ENCODE assay signal across 8 mouse cellular contexts in genomic region chr5:140662741-140663592, GRCm38 (mm10). TPM values are rescaled to one million over a fixed set of nuclear protein-coding genes. Genes with fewer than 3 reads are reported as not detected.
A peak's percentile ranks its signal among the peaks of the same experiment; 100 is the strongest.
DNase-seq lines count a peak whose midpoint lies in the region; ATAC-seq and TF ChIP-seq lines count a peak whose summit lies in the region.

No protein-coding gene starts in this region.

- peak; percentile 19 for DNase-seq in cerebellum, adult 9-10 months
- no peak for DNase-seq in cerebellum, adult 11-12 months
- no peak for DNase-seq in lung, postnatal 10 days
- DNase-seq in forebrain, embryonic 11.5 days (ENCODE audit: low spot score): no peak
- no peak for DNase-seq in midbrain, postnatal 0 days (ENCODE audit: low spot score)
- DNase-seq in yolk sac, embryonic 10.5 days (ENCODE audit: low spot score): no peak

- peaks cover 18% of the 10 kb centered on the region for H3K4me1 ChIP-seq in lung, embryonic 15.5 days
- H3K4me1 ChIP-seq in forebrain, embryonic 11.5 days (replicated peaks; ENCODE audit: control insufficient read depth, insufficient read depth, low read length): peaks cover 15% of the 10 kb centered on the region; the same call in 1 of the 2 replicates
- peaks cover 13% of the 10 kb centered on the region; the same call in 1 of the 2 replicates for H3K4me1 ChIP-seq in midbrain, postnatal 0 days (ENCODE audit: insufficient read depth, low read length)
- H3K4me1 ChIP-seq in kidney, embryonic 14.5 days (ENCODE audit: control insufficient read depth, insufficient read depth, low read length): peaks cover 7% of the 10 kb centered on the region; the same call in 1 of the 2 replicates

- H3K4me3 ChIP-seq in lung, embryonic 15.5 days: no peak overlapping the region
- no peak overlapping the region for H3K4me3 ChIP-seq in forebrain, embryonic 11.5 days (ENCODE audit: low read depth, low read length)
- no peak overlapping the region for H3K4me3 ChIP-seq in midbrain, postnatal 0 days (ENCODE audit: low read depth, low read length)
- H3K4me3 ChIP-seq in kidney, embryonic 14.5 days (ENCODE audit: low read length): no peak overlapping the region

- no peak overlapping the region for H3K4me2 ChIP-seq in lung, embryonic 15.5 days
- H3K4me2 ChIP-seq in forebrain, embryonic 11.5 days (ENCODE audit: low read depth, low read length, severe bottlenecking): no peak overlapping the region
- no peak overlapping the region for H3K4me2 ChIP-seq in midbrain, postnatal 0 days (ENCODE audit: low read depth, low read length, poor library complexity, severe bottlenecking)
- no peak overlapping the region for H3K4me2 ChIP-seq in kidney, embryonic 14.5 days (replicated peaks; ENCODE audit: low read depth, low read length)

- H3K9me3 ChIP-seq in lung, embryonic 15.5 days: no peaks in the 10 kb centered on the region
- no peaks in the 10 kb centered on the region for H3K9me3 ChIP-seq in forebrain, embryonic 11.5 days (ENCODE audit: control insufficient read depth, low read length)
- H3K9me3 ChIP-seq in midbrain, postnatal 0 days (ENCODE audit: low read length): no peaks in the 10 kb centered on the region
- no peaks in the 10 kb centered on the region for H3K9me3 ChIP-seq in kidney, embryonic 14.5 days (ENCODE audit: control insufficient read depth, low read length)

- peaks cover 10% of the 10 kb centered on the region; the same call in 1 of the 2 replicates for H3K27me3 ChIP-seq in lung, embryonic 15.5 days
- no peaks in the 10 kb centered on the region for H3K27me3 ChIP-seq in forebrain, embryonic 11.5 days (ENCODE audit: control insufficient read depth, insufficient read depth, low read length)
- H3K27me3 ChIP-seq in midbrain, postnatal 0 days (ENCODE audit: insufficient read depth, low read length): no peaks in the 10 kb centered on the region
- H3K27me3 ChIP-seq in kidney, embryonic 14.5 days (ENCODE audit: control insufficient read depth, insufficient read depth, low read length): no peaks in the 10 kb centered on the region

- no peak for TF ChIP-seq CTCF in midbrain, postnatal 0 days (IDR thresholded peaks at IDR 0.05)

- no peaks in the 10 kb centered on the region for H3K36me3 ChIP-seq in lung, embryonic 15.5 days
- H3K36me3 ChIP-seq in forebrain, embryonic 11.5 days (ENCODE audit: control insufficient read depth, insufficient read depth, low read length): no peaks in the 10 kb centered on the region
- peaks cover 19% of the 10 kb centered on the region for H3K36me3 ChIP-seq in midbrain, postnatal 0 days (ENCODE audit: insufficient read depth, low read length)
- no peaks in the 10 kb centered on the region; the same call in 1 of the 2 replicates for H3K36me3 ChIP-seq in kidney, embryonic 14.5 days (ENCODE audit: control insufficient read depth, insufficient read depth, low read length)

- ATAC-seq in lung, embryonic 15.5 days (ENCODE audit: borderline replicate concordance, extremely low read depth, low FRiP score, low TSS enrichment): no peak
- no peak for ATAC-seq in forebrain, embryonic 11.5 days (replicated peaks; ENCODE audit: low FRiP score)
- ATAC-seq in midbrain, postnatal 0 days (ENCODE audit: low FRiP score): no peak
- no peak; the same call in 1 of the 2 replicates for ATAC-seq in kidney, embryonic 14.5 days (ENCODE audit: low FRiP score, low TSS enrichment)

- WGBS in lung, embryonic 15.5 days: 58% methylated on average over 17 of the region's 17 CpGs
- WGBS in forebrain, embryonic 11.5 days: 76% methylated on average over 17 of the region's 17 CpGs
- WGBS in midbrain, postnatal 0 days: 69% methylated on average over 17 of the region's 17 CpGs
- WGBS in kidney, embryonic 14.5 days: 60% methylated on average over 17 of the region's 17 CpGs

- 0 out of 2 replicates have a peak overlapping the region, but pooled peaks have one; percentile 24 for H3K27ac ChIP-seq in lung, embryonic 15.5 days
- no peak overlapping the region for H3K27ac ChIP-seq in forebrain, embryonic 11.5 days (ENCODE audit: low read depth, low read length)
- 0 out of 2 replicates have a peak overlapping the region, but pooled peaks have one; percentile 34 for H3K27ac ChIP-seq in midbrain, postnatal 0 days (ENCODE audit: low read depth, low read length)
- no peak overlapping the region for H3K27ac ChIP-seq in kidney, embryonic 14.5 days (ENCODE audit: low read depth, low read length)

- no peak overlapping the region for H3K9ac ChIP-seq in lung, embryonic 15.5 days
- H3K9ac ChIP-seq in forebrain, embryonic 11.5 days (ENCODE audit: low read length): 0 out of 2 replicates have a peak overlapping the region, but pooled peaks have one; percentile 16
- 0 out of 2 replicates have a peak overlapping the region, but pooled peaks have one; percentile 19 for H3K9ac ChIP-seq in midbrain, postnatal 0 days (replicated peaks; ENCODE audit: low read length, poor library complexity, severe bottlenecking)
- H3K9ac ChIP-seq in kidney, embryonic 14.5 days (ENCODE audit: low read depth, low read length): no peak overlapping the region

RNA-seq across cellular contexts. Expression of gene Ttyh3, which starts 14.1 kb away (rescaled TPM):
- 38.0 and 39.1 TPM in 2 replicates for polyA plus RNA-seq in lung, embryonic 15.5 days (2015; fragmentation: Nextera tagmentation; extraction: Ambion mirVana)
- 83.3 and 91.5 TPM in 2 replicates for polyA plus RNA-seq in forebrain, embryonic 11.5 days (2014; fragmentation: Nextera tagmentation; extraction: Ambion mirVana)
- total RNA-seq in midbrain, postnatal 0 days (2014; rRNA removed): 196 and 204 TPM in 2 replicates
- polyA plus RNA-seq in midbrain, postnatal 0 days (2015; fragmentation: Nextera tagmentation; extraction: Ambion mirVana): 52.0 and 56.6 TPM in 2 replicates
- 40.0 and 48.5 TPM in 2 replicates for polyA plus RNA-seq in kidney, embryonic 14.5 days (2014; fragmentation: Nextera tagmentation; extraction: Ambion mirVana)

RNA-seq across cellular contexts. Expression of gene Iqce, which starts 39.2 kb away (rescaled TPM):
- 21.9 and 22.3 TPM in 2 replicates for polyA plus RNA-seq in lung, embryonic 15.5 days (2015; fragmentation: Nextera tagmentation; extraction: Ambion mirVana)
- polyA plus RNA-seq in forebrain, embryonic 11.5 days (2014; fragmentation: Nextera tagmentation; extraction: Ambion mirVana): 28.6 and 31.0 TPM in 2 replicates
- 36.4 and 38.6 TPM in 2 replicates for total RNA-seq in midbrain, postnatal 0 days (2014; rRNA removed)
- polyA plus RNA-seq in midbrain, postnatal 0 days (2015; fragmentation: Nextera tagmentation; extraction: Ambion mirVana): 30.4 and 37.2 TPM in 2 replicates
- 19.4 and 26.8 TPM in 2 replicates for polyA plus RNA-seq in kidney, embryonic 14.5 days (2014; fragmentation: Nextera tagmentation; extraction: Ambion mirVana)

RNA-seq across cellular contexts. Expression of gene Brat1, which starts 41.8 kb away (rescaled TPM):
- 22.6 and 24.2 TPM in 2 replicates for polyA plus RNA-seq in lung, embryonic 15.5 days (2015; fragmentation: Nextera tagmentation; extraction: Ambion mirVana)
- 17.0 and 17.1 TPM in 2 replicates for polyA plus RNA-seq in forebrain, embryonic 11.5 days (2014; fragmentation: Nextera tagmentation; extraction: Ambion mirVana)
- 37.1 and 40.3 TPM in 2 replicates for total RNA-seq in midbrain, postnatal 0 days (2014; rRNA removed)
- polyA plus RNA-seq in midbrain, postnatal 0 days (2015; fragmentation: Nextera tagmentation; extraction: Ambion mirVana): 16.4 and 17.9 TPM in 2 replicates
- 12.0 and 14.6 TPM in 2 replicates for polyA plus RNA-seq in kidney, embryonic 14.5 days (2014; fragmentation: Nextera tagmentation; extraction: Ambion mirVana)

RNA-seq across cellular contexts. Expression of gene Lfng, which starts 55.8 kb away (rescaled TPM):
- polyA plus RNA-seq in lung, embryonic 15.5 days (2015; fragmentation: Nextera tagmentation; extraction: Ambion mirVana): 22.5 and 27.8 TPM in 2 replicates
- polyA plus RNA-seq in forebrain, embryonic 11.5 days (2014; fragmentation: Nextera tagmentation; extraction: Ambion mirVana): 41.8 and 45.4 TPM in 2 replicates
- 55.6 and 56.6 TPM in 2 replicates for total RNA-seq in midbrain, postnatal 0 days (2014; rRNA removed)
- 20.1 and 22.5 TPM in 2 replicates for polyA plus RNA-seq in midbrain, postnatal 0 days (2015; fragmentation: Nextera tagmentation; extraction: Ambion mirVana)
- polyA plus RNA-seq in kidney, embryonic 14.5 days (2014; fragmentation: Nextera tagmentation; extraction: Ambion mirVana): 32.2 and 39.0 TPM in 2 replicates

Comparison
In these comparisons a context has a peak if more than half of its experiments do, and no peak if none do; other contexts are left out.
1. H3K27ac ChIP-seq: peak in lung, embryonic 15.5 days (single experiment) and midbrain, postnatal 0 days (single experiment); none in forebrain, embryonic 11.5 days (single experiment) and kidney, embryonic 14.5 days (single experiment).
2. H3K9ac ChIP-seq: peak in forebrain, embryonic 11.5 days (single experiment) and midbrain, postnatal 0 days (single experiment); none in lung, embryonic 15.5 days (single experiment) and kidney, embryonic 14.5 days (single experiment).